Mouse (Mus musculus): ENCODE measurements around the gene Prrg2. TPM values are rescaled to one million over a fixed set of nuclear protein-coding genes. Genes with fewer than 3 reads are reported as not detected.
"Not testable (repeated sequence)": the region's sequence is repeated elsewhere in the genome, so short reads cannot be mapped to it uniquely, and the experiment has no call there.

Gene Prrg2
- polyA plus RNA-seq, 1 experiment from 2014 or later, result 13.4 TPM

- Histone ChIP-seq H3K27me3 (replicated peaks; ENCODE audit: control insufficient read depth, insufficient read depth, low read length) (no peaks in the 10 kb centered on the region), H3K4me2 (ENCODE audit: low read length) (no peak overlapping the region), H3K27ac (ENCODE audit: low read depth, low read length) (no peak overlapping the region), H3K9me3 (replicated peaks; ENCODE audit: control insufficient read depth, low read length) (no peaks in the 10 kb centered on the region), H3K9ac (ENCODE audit: low read length) (no peak overlapping the region), H3K4me1 (ENCODE audit: control insufficient read depth, insufficient read depth, low read length) (no peaks in the 10 kb centered on the region), H3K36me3 (ENCODE audit: control insufficient read depth, insufficient read depth, low read length) (peaks cover 44% of the 10 kb centered on the region), H3K4me3 (ENCODE audit: low read depth, low read length) (no peak overlapping the region)
- 82% methylated on average over 8 of the region's 8 CpGs for WGBS
- ATAC-seq (no peak), DNase-seq (ENCODE audit: low spot score) (no peak)
These were observed 36.8 kb downstream of the Prrg2 start for GRCm38 (mm10) chr7:45025601-45026220.

GRCm38 (mm10) chr7:45024281-45025248 lies 37.9 kb downstream of the Prrg2 start:
- DNase-seq (ENCODE audit: low spot score) (no peak), ATAC-seq (no peak)
- H3K27ac ChIP-seq (ENCODE audit: low read depth, low read length), result no peak overlapping the region
- H3K36me3 ChIP-seq (ENCODE audit: control insufficient read depth, insufficient read depth, low read length), result peaks cover 33% of the 10 kb centered on the region
- WGBS, result 88% methylated on average over 15 of the region's 15 CpGs
- H3K27me3 ChIP-seq (replicated peaks; ENCODE audit: control insufficient read depth, insufficient read depth, low read length), result no peaks in the 10 kb centered on the region
- H3K4me1 ChIP-seq (ENCODE audit: control insufficient read depth, insufficient read depth, low read length), result no peaks in the 10 kb centered on the region
- no peak overlapping the region for H3K9ac ChIP-seq (ENCODE audit: low read length)
- no peaks in the 10 kb centered on the region for H3K9me3 ChIP-seq (replicated peaks; ENCODE audit: control insufficient read depth, low read length)
- H3K4me3 ChIP-seq (ENCODE audit: low read depth, low read length), result no peak overlapping the region
- H3K4me2 ChIP-seq (ENCODE audit: low read length), result no peak overlapping the region

- not testable (repeated sequence) for H3K4me2 ChIP-seq (ENCODE audit: low read length); H3K27ac ChIP-seq (ENCODE audit: low read depth, low read length); H3K4me3 ChIP-seq (ENCODE audit: low read depth, low read length); H3K9me3 ChIP-seq (replicated peaks; ENCODE audit: control insufficient read depth, low read length); H3K9ac ChIP-seq (ENCODE audit: low read length); ATAC-seq; H3K4me1 ChIP-seq (ENCODE audit: control insufficient read depth, insufficient read depth, low read length); H3K27me3 ChIP-seq (replicated peaks; ENCODE audit: control insufficient read depth, insufficient read depth, low read length)
- H3K36me3 ChIP-seq (ENCODE audit: control insufficient read depth, insufficient read depth, low read length), result peaks cover 24% of the 10 kb centered on the region
- 86% methylated on average over 5 of the region's 5 CpGs for WGBS
- DNase-seq (ENCODE audit: low spot score), result peak; percentile 38
These were observed 38.8 kb downstream of the Prrg2 start for GRCm38 (mm10) chr7:45023711-45024110.

GRCm38 (mm10) chr7:45020225-45020624 lies 42.3 kb downstream of the Prrg2 start:
- Histone ChIP-seq H3K4me1 (ENCODE audit: control insufficient read depth, insufficient read depth, low read length) (peaks cover 6% of the 10 kb centered on the region; the same call in 1 of the 2 replicates), H3K27me3 (replicated peaks; ENCODE audit: control insufficient read depth, insufficient read depth, low read length) (no peaks in the 10 kb centered on the region), H3K9ac (ENCODE audit: low read length) (no peak overlapping the region), H3K4me2 (ENCODE audit: low read length) (no peak overlapping the region), H3K9me3 (replicated peaks; ENCODE audit: control insufficient read depth, low read length) (no peaks in the 10 kb centered on the region), H3K36me3 (ENCODE audit: control insufficient read depth, insufficient read depth, low read length) (no peaks in the 10 kb centered on the region), H3K4me3 (ENCODE audit: low read depth, low read length) (no peak overlapping the region), H3K27ac (ENCODE audit: low read depth, low read length) (no peak overlapping the region)
- ATAC-seq, result no peak
- DNase-seq (ENCODE audit: low spot score), result no peak
- WGBS, result 76% methylated on average over 9 of the region's 9 CpGs

- H3K9me3 ChIP-seq (replicated peaks; ENCODE audit: control insufficient read depth, low read length), result no peaks in the 10 kb centered on the region
- no peak overlapping the region for H3K4me3 ChIP-seq (ENCODE audit: low read depth, low read length)
- no peak for DNase-seq (ENCODE audit: low spot score)
- H3K9ac ChIP-seq (ENCODE audit: low read length), result no peak overlapping the region
- H3K36me3 ChIP-seq (ENCODE audit: control insufficient read depth, insufficient read depth, low read length), result 0 out of 2 replicates have a peak, but pooled peaks cover under 1% of the 10 kb centered on the region
- no peaks in the 10 kb centered on the region for H3K27me3 ChIP-seq (replicated peaks; ENCODE audit: control insufficient read depth, insufficient read depth, low read length)
- WGBS, result 45% methylated on average over 8 of the region's 8 CpGs
- no peak overlapping the region for H3K27ac ChIP-seq (ENCODE audit: low read depth, low read length)
- ATAC-seq, result no peak
- H3K4me2 ChIP-seq (ENCODE audit: low read length), result 0 out of 2 replicates have a peak overlapping the region, but pooled peaks have one; percentile 12
- peaks cover 14% of the 10 kb centered on the region for H3K4me1 ChIP-seq (ENCODE audit: control insufficient read depth, insufficient read depth, low read length)
These were observed 43.4 kb downstream of the Prrg2 start for GRCm38 (mm10) chr7:45019031-45019571.

- Histone ChIP-seq H3K4me1 (ENCODE audit: control insufficient read depth, insufficient read depth, low read length) (peaks cover 14% of the 10 kb centered on the region), H3K9ac (ENCODE audit: low read length) (peak within 1 kb of the TSS; percentile 54), H3K36me3 (ENCODE audit: control insufficient read depth, insufficient read depth, low read length) (peaks cover 15% of the 10 kb centered on the region), H3K27ac (ENCODE audit: low read depth, low read length) (peak within 1 kb of the TSS; percentile 85), H3K27me3 (replicated peaks; ENCODE audit: control insufficient read depth, insufficient read depth, low read length) (no peaks in the 10 kb centered on the region), H3K4me2 (ENCODE audit: low read length) (peak within 1 kb of the TSS; percentile 65), H3K9me3 (replicated peaks; ENCODE audit: control insufficient read depth, low read length) (no peaks in the 10 kb centered on the region), H3K4me3 (ENCODE audit: low read depth, low read length) (peak within 1 kb of the TSS; percentile 95)
- WGBS, result under 1% methylated on average over 36 of the region's 36 CpGs
- DNase-seq (ENCODE audit: low spot score), result peak; percentile 96
- peak; percentile 76 for ATAC-seq
These were observed 45.0 kb downstream of the Prrg2 start, which contains the start of gene Rras for GRCm38 (mm10) chr7:45017242-45018061. Rras (plus strand) TSS chr7:45017961.

GRCm38 (mm10) chr7:45016761-45017160 lies 45.7 kb downstream of the Prrg2 start:
- Histone ChIP-seq H3K9ac (ENCODE audit: low read length) (peak overlapping the region; percentile 52), H3K27me3 (replicated peaks; ENCODE audit: control insufficient read depth, insufficient read depth, low read length) (no peaks in the 10 kb centered on the region), H3K4me3 (ENCODE audit: low read depth, low read length) (peak overlapping the region; percentile 95), H3K36me3 (ENCODE audit: control insufficient read depth, insufficient read depth, low read length) (peaks cover 22% of the 10 kb centered on the region), H3K4me1 (ENCODE audit: control insufficient read depth, insufficient read depth, low read length) (peaks cover 14% of the 10 kb centered on the region), H3K27ac (ENCODE audit: low read depth, low read length) (peak overlapping the region; percentile 85), H3K9me3 (replicated peaks; ENCODE audit: control insufficient read depth, low read length) (no peaks in the 10 kb centered on the region), H3K4me2 (ENCODE audit: low read length) (peak overlapping the region; percentile 65)
- ATAC-seq (0 out of 2 replicates have a peak, but pooled peaks have one; percentile 0), DNase-seq (ENCODE audit: low spot score) (no peak)
- 2% methylated on average over 4 of the region's 4 CpGs for WGBS

- DNase-seq (ENCODE audit: low spot score), result peak; percentile 100
- Histone ChIP-seq H3K9me3 (replicated peaks; ENCODE audit: control insufficient read depth, low read length) (no peaks in the 10 kb centered on the region), H3K4me2 (ENCODE audit: low read length) (peak within 1 kb of the TSS; percentile 76), H3K27me3 (replicated peaks; ENCODE audit: control insufficient read depth, insufficient read depth, low read length) (no peaks in the 10 kb centered on the region), H3K9ac (ENCODE audit: low read length) (peak within 1 kb of the TSS; percentile 92), H3K4me3 (ENCODE audit: low read depth, low read length) (peak within 1 kb of the TSS; percentile 95), H3K36me3 (ENCODE audit: control insufficient read depth, insufficient read depth, low read length) (peaks cover 29% of the 10 kb centered on the region), H3K27ac (ENCODE audit: low read depth, low read length) (peak within 1 kb of the TSS; percentile 85), H3K4me1 (ENCODE audit: control insufficient read depth, insufficient read depth, low read length) (peaks cover 14% of the 10 kb centered on the region)
- 1% methylated on average over 63 of the region's 69 CpGs for WGBS
- ATAC-seq, result peak; percentile 94
These were observed 46.4 kb downstream of the Prrg2 start, which contains the start of gene Scaf1 for GRCm38 (mm10) chr7:45015957-45016612. Scaf1 (minus strand) TSS chr7:45016363.
